Mouse (Mus musculus) R1 (cell line): ENCODE results near the gene Sprr2f.

Source experiments
- DNase-seq: peaks from one replicate; pipeline ENCODE4 v3.0.0-alpha.2; 2018; ENCODE audit warnings: low read depth, low spot score

Gene Sprr2f

GRCm38 (mm10) chr3:92364887-92365286 lies at the start of gene Sprr2f:
Sprr2f (plus strand) TSS chr3:92365187.
- no peak for DNase-seq

- peak; percentile 38 for DNase-seq
Measured at GRCm38 (mm10) chr3:92316320-92316719, 48.7 kb upstream of the Sprr2f start, which contains the start of gene Sprr2b. Sprr2b (plus strand) TSS chr3:92316620.

- no peak for DNase-seq
Measured at GRCm38 (mm10) chr3:92317384-92317783, 47.6 kb upstream of the Sprr2f start.

- no peak for DNase-seq
Measured at GRCm38 (mm10) chr3:92336278-92336677, 28.7 kb upstream of the Sprr2f start.

GRCm38 (mm10) chr3:92338840-92339239 lies 26.1 kb upstream of the Sprr2f start, which contains the start of gene Sprr2d:
Sprr2d (plus strand) TSS chr3:92339140.
- no peak for DNase-seq

- no peak for DNase-seq
Measured at GRCm38 (mm10) chr3:92351843-92352242, 13.1 kb upstream of the Sprr2f start, which contains the start of gene Sprr2e. Sprr2e (plus strand) TSS chr3:92352143.

GRCm38 (mm10) chr3:92361619-92362018 lies 3.4 kb upstream of the Sprr2f start:
- DNase-seq, result no peak

- DNase-seq, result no peak
Measured at GRCm38 (mm10) chr3:92373613-92374012, 8.6 kb downstream of the Sprr2f start.

- DNase-seq, result no peak
Measured at GRCm38 (mm10) chr3:92385385-92385784, 20.4 kb downstream of the Sprr2f start, which contains the start of gene Sprr2h. Sprr2h (plus strand) TSS chr3:92385685.

- no peak for DNase-seq
Measured at GRCm38 (mm10) chr3:92394301-92394700, 29.3 kb downstream of the Sprr2f start.

GRCm38 (mm10) chr3:92407691-92408090 lies 42.7 kb downstream of the Sprr2f start, which contains the start of gene Sprr2i:
Sprr2i (plus strand) TSS chr3:92407991.
- DNase-seq, result no peak
